Mouse (Mus musculus) thymus, postnatal 0 days (tissue): ENCODE results near the gene Tlr2. TPM values are rescaled to one million over a fixed set of nuclear protein-coding genes. Genes with fewer than 3 reads are reported as not detected.
"Not testable (repeated sequence)": the region's sequence is repeated elsewhere in the genome, so short reads cannot be mapped to it uniquely, and the experiment has no call there.

Source experiments
- DNase-seq: peaks from one replicate; pipeline ENCODE4 v3.0.0-alpha.2; 2015; ENCODE audit warnings: low spot score
- polyA plus RNA-seq: library from polyadenylated mRNA; unstranded; fragments of >200 nt; fragmentation: Nextera tagmentation; extraction: Ambion mirVana; gene quantifications from 2 replicates; pipeline ENCODE4 v1.2.1, GENCODE M21; 2015

Gene Tlr2
- 3.6 and 4.9 TPM in 2 replicates for polyA plus RNA-seq

DNA sequence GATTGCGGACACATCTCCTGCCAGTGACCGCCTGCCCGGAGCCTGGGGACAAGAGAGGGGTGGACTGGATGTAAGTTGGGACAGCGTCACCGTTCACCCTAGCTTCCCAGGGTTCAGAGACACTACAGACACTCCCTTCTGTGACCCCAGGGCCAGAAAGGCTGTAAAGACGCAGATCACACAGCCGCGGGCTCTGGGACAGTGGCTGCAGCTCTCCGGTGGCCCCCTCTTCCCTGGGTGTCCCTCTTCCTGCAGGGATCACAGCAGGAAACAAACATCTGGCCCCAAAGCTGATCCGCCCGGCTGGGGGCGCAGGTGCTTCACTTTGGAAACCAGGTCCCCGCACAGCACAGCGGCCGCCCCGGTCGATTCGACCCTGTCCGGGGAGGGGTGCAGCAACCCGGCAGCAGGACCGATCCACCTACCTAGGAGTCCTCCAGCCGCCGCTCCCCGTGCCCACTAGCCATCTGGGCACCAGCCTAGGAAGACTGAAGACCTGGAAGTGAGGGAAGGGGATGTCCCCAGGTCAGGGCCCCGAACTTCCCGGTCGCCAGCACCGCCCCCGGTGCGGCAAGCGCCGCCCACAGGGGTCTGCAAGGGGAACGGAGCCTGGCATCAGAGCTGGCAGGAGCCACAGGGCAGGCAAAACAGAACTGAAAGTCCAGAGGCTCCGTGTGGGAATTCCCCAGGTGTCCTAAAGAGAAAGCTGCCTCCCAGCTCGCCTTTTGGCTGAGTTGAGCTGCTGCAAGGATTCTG, at the start of gene Tlr2:
Gene Tlr2 (minus strand): TSS at position 673 of the 756 bp plus-strand sequence.
- peak; percentile 67 for DNase-seq

DNA sequence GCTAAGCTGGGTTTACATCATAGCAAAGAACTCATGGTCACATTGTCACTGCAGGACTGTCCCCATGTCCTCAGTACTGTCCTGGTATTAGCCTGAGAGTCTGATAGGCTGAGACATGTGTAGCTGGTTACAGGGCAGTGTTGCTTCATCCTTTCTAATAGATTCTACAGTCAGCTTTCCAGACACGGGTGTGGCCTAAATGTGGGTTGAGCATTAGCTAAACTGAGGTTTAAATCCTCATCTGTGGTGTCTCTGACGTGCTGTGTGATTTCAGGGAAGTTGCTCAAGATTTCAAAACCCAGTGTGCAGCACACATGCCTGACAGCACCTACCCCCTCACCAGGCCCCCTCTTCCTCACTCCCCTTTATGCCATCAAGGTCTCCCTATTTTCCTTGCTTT, 43.6 kb upstream of the Tlr2 start:
- no peak for DNase-seq

DNA sequence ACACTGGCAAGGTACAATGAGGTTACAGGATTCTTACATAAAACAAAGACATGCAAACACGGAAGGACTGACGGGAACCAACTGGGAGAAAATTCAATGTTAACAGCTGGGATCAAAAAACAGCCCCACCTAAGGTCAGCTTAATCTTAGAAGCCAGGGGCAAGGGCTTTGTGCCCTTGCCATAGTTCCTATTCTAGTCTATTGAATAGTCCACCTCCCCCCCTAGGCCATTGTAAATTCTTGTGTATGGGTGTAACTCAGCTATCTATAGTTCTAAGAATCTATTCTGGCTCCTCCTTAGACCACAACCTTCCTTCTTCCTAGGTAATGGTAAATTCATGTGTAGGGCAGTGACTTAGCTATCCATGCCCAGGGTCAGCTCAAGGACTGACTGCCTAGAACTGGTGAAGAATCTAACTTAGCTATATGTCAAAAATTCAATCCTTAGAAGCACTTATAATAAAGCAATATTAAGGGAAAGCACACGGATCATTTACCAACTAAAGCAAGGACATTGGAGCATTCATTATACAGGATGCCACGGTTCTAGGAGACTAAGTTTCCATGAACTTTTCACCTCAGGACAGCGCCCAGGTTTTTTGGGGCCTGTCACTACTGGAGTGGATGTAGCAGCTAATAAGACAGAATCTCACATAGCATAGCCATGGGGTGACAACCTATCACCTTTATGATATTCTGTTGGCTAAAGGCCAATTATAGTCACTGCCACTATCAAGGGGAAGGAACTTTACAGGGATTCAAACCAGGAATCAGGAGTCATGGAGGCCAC, 37.9 kb upstream of the Tlr2 start:
- DNase-seq: not testable (repeated sequence)

DNA sequence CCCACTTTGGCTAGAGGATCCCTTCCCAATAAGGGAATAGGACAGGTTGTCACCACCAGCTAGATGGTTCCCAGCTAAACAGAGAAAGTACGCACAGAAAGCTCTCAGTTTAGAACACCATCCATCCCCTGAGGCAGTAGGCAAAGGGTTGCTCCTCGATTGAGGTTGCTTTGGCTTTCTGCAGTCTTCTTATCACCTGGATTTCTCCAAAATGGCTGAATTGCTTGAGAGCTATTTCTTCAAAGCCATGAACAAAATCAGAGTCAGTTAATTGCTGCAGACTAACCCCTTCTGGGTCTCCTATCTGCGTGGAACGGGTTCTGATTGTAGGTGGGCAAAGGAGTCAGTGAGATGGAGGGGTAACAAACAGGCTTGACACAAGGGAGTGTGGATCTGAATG, 37.2 kb upstream of the Tlr2 start:
- no peak for DNase-seq

DNA sequence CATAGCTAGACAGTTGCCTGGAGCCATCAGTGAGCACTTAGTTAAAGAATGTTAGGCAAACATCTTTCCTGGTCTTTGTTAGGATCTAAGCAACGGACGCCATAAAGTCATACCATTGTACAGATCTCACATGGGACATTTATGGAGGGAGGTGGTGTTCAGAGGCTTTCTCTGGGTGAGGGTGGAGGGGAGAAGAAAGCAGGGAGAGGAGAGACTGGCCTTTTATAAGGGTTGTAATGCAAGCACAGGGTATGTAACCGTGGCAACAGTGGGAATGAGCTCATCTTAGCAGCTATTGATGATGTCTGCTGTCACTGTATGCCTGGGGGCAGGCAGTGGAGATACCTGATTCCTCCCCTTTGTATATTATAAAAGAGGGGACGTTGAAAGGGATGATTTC, 34.7 kb upstream of the Tlr2 start:
- DNase-seq: no peak

DNA sequence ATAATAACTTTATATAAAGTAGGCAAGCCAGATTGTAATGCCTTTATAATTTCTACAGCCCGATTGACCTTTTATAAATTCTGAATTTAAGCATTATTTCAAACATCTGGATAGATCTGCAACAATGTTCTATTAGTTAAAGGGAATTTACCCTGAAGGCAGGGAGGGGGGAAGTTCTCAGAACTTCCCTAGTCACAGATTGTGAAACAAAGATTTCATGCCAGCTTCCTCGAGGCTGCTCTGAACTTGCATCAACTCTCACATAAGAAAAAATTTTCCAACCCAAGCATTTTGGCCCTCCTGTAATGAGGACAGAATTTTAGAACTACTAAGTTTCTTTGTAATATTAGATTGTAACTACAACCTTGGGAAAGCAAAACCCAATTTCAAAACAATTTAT, 33.5 kb upstream of the Tlr2 start:
- not testable (repeated sequence) for DNase-seq

DNA sequence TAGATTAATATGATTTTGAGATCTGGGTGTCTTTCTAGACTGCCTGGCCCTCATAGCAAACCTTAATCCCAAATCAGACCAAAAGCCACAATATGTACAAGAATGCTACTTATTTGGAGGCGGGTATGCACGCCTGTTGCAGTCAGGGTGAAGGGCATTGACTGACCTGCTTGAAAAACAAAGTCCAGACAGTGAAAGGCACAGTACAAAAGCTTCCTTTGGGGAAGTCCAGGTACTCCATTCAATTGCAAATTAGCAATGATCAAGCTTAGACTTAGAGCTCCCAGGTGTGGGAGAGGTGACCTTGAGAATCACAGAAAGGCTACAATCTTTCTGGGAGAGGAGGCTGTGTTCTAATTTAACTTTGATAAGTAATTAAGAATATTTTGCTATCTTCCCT, 31.3 kb upstream of the Tlr2 start:
- not testable (repeated sequence) for DNase-seq

DNA sequence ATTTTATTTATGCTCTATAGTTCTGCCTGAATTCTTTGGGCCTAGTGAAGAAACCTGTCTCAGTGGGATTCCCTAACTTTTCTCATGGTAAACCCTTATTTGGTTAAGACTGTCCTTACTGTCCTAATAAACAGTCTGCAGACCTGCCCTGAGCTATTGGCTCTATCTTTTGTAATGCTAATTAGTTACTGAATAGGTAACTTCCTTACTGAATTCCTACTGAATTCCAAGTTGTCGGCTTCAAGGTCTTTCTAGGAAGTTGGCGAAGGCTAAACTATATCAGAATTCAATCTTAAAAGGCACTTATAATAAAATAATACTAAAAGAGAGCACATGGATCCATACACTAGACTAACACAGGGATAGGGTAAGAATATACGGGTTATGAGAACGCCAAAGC, 30.4 kb upstream of the Tlr2 start:
- DNase-seq: not testable (repeated sequence)

DNA sequence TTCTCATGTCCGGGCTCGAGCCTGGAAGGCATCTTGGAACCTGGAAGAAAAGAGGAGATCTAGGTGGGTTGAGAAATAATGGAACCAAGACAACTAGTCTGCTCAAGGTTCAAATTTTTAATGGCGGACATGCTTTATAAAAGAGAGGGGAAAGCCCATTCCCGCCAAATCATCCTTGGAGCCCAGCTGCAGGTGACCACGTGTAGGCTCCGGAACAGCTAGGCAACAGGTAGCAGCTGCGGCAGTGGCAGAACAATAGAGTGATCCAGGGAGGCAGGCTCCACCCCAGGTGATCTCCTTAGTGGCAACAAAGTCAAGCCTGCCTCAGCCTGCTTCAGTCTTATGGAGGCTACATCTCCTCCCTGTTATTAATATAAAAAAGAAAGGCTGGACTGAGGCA, 30.0 kb upstream of the Tlr2 start:
- not testable (repeated sequence) for DNase-seq

DNA sequence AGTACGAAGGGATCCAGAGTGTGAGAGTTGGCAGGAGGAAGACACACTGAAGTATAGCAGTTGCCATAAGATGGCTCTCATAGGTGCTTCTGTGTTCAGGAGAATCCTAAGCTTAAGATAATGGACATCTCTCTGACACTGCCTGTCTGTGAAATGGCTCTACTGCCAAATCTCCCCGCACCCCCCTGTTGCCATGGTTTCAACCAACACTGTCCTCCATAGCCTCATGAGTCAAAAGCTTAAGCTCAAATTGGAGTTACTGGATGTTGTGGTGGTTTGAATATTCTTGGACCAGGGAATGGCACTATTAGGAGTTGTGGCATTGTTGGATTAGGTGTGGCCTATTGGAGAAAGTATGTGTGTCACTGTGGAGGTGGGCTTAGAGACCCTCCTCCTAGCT, 28.2 kb upstream of the Tlr2 start:
- no peak for DNase-seq

DNA sequence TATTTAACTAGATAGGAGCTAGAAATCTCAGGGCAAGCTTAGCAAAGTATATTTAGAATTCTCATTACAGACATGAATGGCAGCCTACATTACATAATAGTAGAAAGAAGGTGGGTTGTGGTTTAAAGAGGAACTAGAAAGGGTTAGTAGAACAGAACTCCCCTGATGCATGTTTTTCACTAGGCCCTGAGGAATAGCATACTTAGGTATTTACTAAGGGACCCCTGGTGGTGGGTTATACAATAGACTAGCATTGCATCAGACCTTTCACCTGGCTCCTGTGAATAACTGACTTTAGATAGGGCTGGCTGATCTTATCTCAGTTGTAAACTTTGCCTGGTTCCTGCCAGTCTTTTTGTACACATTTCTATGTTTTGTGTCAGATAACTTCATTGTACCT, 25.5 kb upstream of the Tlr2 start:
- peak; percentile 5 for DNase-seq

DNA sequence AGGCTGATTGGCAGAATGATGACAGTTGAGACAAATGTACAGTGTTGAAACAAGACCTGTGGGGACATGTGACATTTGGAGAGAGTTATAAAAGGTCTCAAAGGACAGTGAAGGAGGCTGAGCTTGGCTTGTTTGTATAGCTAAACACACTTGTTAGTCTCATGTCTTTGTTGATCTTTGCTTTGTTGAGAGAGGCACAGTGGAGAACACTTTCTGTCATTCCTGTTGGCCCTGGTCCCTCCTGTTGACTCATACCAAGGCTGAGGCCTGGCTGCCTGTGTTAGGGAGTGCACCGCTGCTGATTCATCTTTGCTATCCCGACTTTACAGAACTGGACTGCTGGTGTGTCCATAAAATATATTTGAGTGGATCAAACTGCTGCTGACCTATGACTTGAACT, 23.6 kb upstream of the Tlr2 start:
- no peak for DNase-seq

DNA sequence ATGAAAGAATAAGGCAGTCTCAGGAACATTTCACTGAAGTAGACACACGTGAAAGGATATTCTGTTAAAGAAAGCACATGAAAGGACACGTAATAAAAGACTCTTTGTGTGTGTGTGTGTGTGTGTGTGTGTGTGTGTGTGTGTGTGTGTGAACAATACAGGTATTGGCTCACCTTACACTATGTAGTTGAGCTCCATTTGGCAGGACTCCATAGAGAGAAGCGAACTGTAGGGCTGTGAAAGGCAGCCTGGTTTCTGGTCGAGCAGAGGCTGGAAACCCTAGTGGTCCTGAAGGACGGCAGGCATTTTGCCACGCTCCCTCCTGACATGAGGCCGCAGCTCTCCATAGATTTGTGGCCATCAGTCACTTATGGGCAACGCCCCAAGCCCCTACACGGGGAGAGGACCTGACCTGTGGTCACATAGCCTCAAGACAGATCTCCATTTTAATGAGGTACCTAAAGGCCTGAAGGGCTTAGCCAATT, 22.5 kb upstream of the Tlr2 start:
- DNase-seq: no peak

DNA sequence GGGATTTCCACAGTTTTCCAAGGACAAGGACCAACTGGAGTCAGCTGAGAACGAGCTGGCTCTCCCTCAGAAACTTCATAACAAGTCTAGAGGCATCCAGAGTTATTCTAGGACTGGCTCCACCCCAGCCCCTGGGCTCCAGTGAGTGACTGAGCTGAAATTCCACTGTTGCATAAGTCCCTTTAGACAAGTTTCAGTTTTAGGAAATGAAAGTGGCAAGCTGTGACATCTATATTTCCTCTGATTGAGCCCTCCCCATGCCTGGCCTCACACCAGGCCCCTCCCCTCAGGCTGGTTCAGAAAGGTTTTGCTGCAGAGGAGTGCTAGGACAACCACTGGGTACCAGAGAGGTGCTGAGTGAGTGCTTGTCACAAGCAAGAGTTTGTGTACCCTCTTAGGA, 21.4 kb upstream of the Tlr2 start:
- peak; percentile 17 for DNase-seq

DNA sequence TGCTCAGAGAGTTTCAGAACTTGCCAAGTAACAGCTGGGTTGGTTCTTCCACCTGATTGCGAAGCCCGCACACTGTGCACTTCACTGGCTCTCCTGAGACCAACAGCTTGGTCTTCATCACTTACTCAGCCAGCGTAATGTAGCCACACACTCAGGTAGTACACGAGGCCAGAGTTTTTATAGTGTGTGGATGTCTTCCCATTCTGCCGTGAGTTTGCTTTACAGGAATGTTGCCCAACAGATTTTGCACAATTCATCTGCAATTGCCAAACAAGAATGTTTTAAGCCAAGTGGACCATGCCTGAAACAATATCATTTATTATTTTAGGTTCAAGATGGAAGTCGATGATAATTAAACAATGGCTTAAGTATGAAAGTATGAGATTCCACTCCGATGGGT, 18.0 kb upstream of the Tlr2 start:
- DNase-seq: no peak

DNA sequence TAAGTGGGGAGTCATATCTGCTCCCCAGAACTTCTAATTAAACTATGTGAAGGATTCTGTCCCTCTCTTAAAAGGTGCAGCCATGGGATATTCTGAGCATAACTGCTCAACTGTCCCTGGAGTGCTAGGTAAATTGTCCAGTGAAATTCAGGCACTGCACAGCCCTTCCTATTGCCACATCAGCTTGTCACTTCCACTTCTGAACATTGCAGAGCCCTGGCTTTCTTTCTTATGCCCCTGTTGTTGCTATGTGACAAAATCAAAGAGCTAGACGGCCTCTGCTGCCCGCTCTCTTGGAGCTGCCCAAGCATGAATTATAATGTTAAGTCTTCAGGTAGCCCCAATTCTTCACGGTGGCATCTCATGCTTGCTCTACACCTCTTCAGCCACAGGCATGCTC, 17.5 kb upstream of the Tlr2 start:
- DNase-seq: no peak

DNA sequence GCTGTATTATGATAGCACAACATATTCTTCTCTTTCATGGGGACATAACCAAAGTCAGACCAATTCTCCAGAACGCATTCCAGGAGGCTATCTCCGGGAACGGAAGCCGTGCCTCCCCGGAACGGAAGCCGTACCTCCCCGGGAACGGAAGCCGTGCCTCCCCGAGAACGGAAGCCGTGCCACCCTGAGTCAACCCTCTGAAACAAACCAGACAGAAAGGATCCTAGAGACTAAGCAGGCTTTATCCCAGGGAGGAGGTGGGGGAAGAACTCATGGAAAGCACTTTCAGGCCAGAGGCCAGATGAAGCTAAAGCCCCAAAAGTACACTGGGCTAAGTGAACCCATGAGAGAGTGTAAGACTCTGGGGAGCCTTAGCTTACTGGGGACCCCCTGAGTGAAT, 16.1 kb upstream of the Tlr2 start:
- DNase-seq: no peak

DNA sequence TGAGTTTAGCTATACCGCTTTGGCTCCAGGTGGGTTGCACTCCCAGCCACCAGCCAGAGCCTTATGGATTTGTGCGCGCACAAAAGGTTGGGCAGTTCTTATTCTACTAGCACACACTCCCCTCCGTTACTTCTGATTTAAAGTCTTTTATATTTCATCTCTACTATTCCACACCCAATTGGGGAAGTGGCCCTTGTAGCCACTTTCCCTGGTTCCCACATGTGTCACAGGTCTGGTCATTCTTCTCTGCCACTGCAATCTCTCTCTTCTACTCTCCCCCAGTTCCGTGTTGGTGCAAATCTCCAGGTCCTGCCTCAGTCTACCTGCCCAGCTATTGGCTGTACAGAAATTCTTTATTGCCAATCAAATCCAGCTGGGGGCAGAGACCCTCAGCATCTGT, 14.1 kb upstream of the Tlr2 start:
- DNase-seq: no peak

DNA sequence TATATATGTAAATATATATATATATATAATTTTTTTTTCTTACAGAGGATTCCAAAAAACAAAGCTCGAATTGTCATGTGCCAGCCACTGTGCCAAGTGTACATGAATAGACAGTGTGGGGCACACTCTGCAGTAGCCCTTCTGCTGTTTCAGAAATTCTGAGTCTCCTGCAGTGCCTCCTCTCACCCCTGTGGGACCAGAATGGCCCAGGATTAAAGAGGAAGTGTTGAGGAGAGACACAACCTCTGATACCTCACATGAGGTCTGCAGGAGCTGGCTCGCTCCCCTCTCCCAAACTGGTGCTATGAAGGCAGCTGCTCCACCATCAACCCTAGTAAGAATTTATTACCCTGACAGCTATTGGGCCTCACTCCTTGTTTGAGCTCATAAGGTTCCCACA, 7.8 kb upstream of the Tlr2 start:
- no peak for DNase-seq

DNA sequence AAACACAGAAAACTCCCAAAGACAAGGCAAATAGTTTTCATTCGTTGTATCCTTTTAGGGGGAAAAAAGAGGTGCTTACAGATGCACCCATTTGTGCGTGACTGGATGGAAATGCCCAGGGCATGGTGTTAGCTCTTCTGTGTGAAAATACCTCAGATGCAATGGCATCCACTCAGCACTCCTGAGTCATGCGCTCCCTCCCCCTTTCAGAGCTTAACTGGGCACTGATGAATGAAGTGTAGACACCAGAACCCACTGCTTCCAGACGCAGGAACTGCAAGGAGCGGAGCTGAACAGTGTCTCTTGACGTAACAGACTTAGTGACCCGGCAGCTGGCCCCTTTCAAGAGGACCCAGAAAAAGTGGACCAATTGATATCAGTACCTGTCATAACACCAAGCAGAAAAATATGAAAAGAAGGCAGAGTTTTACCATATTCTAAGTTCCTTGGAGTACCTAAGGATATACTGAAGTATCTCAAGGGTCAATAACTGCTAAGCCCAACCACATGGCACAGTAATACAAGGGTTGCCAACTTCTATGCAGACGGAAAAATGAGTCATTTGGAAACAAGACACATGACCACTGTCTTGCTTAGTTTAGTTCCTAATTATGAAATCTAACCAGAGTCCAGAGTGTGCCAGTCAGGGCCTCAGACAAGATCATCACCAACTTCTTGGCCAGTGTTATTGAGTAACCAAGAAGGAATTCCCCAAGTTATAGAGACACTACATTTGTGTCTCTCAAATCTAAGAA, 3.4 kb upstream of the Tlr2 start:
- no peak for DNase-seq

DNA sequence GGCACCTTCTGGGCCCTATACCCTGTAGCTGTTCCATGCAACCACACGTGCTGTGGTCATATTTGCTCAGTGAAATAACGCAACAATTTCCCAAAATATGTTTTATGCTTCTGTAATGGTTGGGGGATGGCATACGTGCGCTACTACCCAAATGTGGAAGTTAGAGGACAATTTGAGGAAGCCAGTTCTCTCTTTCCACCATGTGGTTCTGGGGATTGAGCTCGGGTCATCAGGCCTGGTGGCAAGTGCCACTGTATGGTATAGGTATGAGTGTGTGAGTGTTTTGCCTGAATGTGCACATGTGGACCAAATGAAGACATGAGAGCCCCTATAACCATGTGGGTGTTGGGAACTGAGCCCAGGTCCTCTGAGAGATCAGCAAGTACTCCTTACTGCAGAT, 2.1 kb downstream of the Tlr2 start:
- no peak for DNase-seq

DNA sequence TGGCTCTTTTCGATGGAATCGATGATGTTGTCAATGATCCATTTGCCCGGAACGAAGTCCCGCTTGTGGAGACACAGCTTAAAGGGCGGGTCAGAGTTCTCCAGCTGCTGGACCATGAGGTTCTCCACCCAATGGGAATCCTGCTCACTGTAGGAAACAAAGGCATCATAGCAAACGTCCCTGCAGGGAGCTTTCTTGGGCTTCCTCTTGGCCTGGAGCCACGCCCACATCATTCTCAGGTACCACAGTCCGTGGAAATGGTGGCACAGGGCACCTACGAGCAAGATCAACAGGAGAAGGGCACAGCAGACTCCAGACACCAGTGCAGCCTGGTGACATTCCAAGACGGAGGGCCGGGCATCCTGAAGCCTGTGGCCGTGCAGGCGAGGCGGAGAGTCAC, 4.9 kb downstream of the Tlr2 start:
- DNase-seq: no peak
